Mouse (Mus musculus) urinary bladder, adult 2 months (tissue): ENCODE data around the gene Ankrd12. TPM values are rescaled to one million over a fixed set of nuclear protein-coding genes. Genes with fewer than 3 reads are reported as not detected.
A peak's percentile ranks its signal among the peaks of the same experiment; 100 is the strongest.

ENCODE experiments used
- DNase-seq: peaks from one replicate; pipeline ENCODE4 v3.0.0; 2022; ENCODE audit warnings: low spot score
- polyA plus RNA-seq: library from polyadenylated mRNA; depleted of rRNA; stranded (reverse); fragments of >200 nt; gene quantifications from 2 replicates; pipeline ENCODE4 v1.2.3, GENCODE M21; 2012; rRNA removed

Gene Ankrd12
- polyA plus RNA-seq, 1 experiment: 21.7 TPM

DNA sequence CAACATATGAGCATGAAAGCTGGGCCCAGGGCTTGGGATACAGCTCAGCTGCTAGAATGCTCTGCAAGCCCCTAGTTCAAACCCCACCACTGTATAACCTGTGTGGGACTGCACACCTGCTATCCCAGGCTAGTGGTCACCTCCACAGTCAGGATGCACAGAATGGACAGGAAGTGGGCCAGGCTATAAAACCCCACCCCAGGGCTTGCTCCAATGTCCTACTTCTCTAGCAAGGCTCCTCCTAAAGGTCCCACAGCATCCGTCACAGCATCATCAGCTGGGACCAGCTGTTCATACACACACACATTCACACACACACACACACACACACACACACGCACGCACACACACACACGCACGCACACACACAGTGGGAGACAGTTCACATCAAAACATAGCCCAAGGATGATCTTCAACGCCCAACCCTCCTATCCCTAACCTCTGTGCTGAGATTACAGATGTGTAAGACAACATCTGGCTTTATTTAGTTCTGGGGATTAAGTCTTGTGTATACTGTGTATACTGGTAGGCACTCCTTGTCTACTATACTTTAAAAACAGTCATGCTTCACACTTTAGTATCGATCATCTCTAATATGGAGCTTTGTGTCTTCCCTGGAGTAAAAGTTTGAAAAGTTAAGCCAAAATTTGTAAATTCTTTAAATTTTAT is 146.6 kb downstream of the Ankrd12 start:
- DNase-seq: no peak

GRCm38 (mm10) chr17:65929319-65929978 is 147.4 kb downstream of the Ankrd12 start:
- no peak for DNase-seq

DNA sequence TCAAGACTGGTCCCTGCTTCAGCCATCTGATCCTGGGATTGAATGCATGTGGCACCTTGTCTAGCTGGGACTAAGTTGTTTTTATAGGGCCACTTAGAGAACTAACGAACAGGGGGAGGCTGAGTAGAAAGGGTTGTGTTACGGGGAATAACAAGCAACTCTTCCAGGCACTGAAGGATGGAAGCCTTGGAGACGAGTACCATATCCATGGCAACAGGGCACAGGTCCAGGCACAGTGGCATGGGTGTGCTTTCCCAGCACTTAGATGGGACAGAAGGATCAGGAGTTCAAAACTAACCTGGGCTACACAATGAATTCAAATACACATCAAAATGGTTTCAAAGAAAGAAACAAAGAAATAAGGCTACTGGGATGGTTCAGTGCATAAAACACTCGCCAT is 149.8 kb downstream of the Ankrd12 start:
- no peak for DNase-seq

DNA sequence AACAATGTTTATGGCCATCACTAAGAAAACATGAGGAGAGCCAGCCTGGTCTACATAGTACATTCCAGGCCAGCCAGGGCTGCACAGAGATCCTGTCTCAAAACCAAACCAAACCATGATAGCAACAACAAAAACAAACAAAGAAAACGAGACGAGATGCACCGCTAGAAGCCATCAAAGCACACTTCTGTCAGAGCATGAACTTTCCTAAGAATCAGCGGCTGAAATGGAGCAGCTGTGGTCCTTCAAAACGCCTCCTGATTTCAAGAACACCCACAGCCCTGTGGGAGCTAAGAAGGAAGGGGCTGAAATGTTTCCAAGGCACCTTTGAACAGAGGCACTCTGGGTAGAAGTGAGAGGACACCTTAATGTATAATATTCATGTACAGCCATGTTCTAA is 152.7 kb downstream of the Ankrd12 start:
- DNase-seq: no peak

- DNase-seq: no peak
These were observed 154.9 kb downstream of the Ankrd12 start for GRCm38 (mm10) chr17:65921975-65922374.

GRCm38 (mm10) chr17:65919235-65919634 is 157.7 kb downstream of the Ankrd12 start:
- DNase-seq: no peak

DNA sequence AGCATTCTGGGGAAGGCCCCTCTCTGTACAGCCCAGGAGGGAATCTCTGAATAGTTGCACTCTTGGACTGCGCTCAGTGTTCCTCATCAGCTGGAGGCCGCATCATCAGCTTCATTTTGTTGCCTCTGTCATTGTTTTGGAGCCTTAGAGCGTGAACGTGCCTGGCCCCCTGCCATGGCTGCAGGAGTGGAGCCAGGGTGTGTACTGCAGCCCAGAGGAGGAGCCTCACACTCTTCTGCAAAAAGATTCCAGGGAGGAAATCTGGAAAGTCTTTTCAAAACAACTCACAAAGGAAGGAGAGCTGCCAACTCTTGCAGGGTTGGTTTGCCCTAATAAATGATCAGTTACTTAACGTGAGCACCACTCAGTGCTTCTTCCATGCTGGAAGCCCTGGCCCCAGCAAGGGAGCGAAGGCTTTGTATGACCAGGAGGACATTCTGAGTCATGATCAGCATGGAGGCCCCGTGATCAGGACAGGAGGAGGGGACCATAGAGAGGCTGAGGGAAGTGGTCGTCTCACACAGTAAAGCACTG is 160.7 kb downstream of the Ankrd12 start:
- DNase-seq: peak; percentile 61

Other genes with a start within 250 kb of the Ankrd12 start
- gene Ralbp1, start 191.3 kb downstream of the Ankrd12 start, polyA plus RNA-seq: 59.0 and 64.8 TPM in 2 replicates
- 86.6 and 99.4 TPM in 2 replicates for gene Twsg1, start 125.9 kb downstream of the Ankrd12 start, polyA plus RNA-seq
- gene Ndufv2, start 24.5 kb upstream of the Ankrd12 start, polyA plus RNA-seq: 137 and 145 TPM in 2 replicates
- 31.8 and 33.4 TPM in 2 replicates for gene Washc1, start 34.5 kb upstream of the Ankrd12 start, polyA plus RNA-seq
- 5.2 and 5.9 TPM in 2 replicates for gene Ddx11, start 46.4 kb upstream of the Ankrd12 start, polyA plus RNA-seq